Mouse (Mus musculus) bone marrow macrophage, adult 2 months (primary cell): Measurements from ENCODE around the gene Snx30.

ENCODE experiments used
- CTCF ChIP-seq: IDR thresholded peaks from 2 replicates; pipeline ENCODE4 v1.5.1; 2012; ENCODE audit warnings: low read depth, mild to moderate bottlenecking, low read length, moderate library complexity
- POLR2A ChIP-seq: IDR thresholded peaks from 2 replicates; pipeline ENCODE4 v1.6.1; 2012; ENCODE audit warnings: mild to moderate bottlenecking, low read depth, low read length, borderline replicate concordance

DNA sequence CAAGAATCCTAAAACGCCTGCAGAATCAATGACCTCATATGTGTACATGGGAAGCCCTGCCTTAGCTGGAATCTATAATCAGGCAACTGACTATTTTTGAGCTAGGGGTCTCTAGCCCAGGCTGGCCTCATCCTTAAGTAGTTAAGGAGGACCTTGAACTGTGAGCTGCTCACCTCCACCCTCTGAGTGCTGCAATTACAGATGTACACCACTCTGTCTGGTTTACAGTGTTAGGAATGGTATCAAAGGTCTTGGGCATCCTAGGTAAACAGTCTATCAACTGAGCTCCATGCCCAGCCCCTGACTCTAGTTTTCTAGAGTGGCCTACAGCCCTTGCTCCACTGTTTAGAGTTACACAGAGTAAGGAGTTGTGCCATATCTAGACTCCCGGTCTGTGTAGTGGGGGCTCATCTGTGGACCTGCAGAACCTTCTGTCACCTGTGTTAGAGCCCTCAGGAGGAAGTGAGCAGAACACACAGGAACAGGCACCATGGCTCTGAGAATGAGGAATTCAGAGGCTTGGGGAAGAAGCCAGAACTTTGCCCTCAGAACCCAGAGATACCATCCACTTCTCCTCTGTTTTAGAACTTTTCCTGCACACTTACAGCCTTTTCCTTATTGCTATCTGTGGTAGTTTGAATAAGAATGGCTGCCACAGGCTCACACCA lies 9.7 kb upstream of the Snx30 start:
- TF ChIP-seq CTCF (no peak), POLR2A (no peak)
